Mouse (Mus musculus) cerebellum, adult 2 months (tissue): ENCODE results near the gene Fen1.

Source experiments
- CTCF ChIP-seq: fragments of 200-500 bp; IDR thresholded peaks from 2 replicates; pipeline ENCODE4 v1.5.1; 2011; ENCODE audit warnings: low read depth, mild to moderate bottlenecking, control low read depth, low read length, moderate library complexity, borderline replicate concordance; ENCODE audit not compliant: insufficient read depth
- POLR2A ChIP-seq: fragments of 200-500 bp; IDR thresholded peaks from 2 replicates; pipeline ENCODE4 v1.6.1; 2011; ENCODE audit warnings: low read length, control low read depth, borderline replicate concordance; ENCODE audit not compliant: insufficient read depth

DNA sequence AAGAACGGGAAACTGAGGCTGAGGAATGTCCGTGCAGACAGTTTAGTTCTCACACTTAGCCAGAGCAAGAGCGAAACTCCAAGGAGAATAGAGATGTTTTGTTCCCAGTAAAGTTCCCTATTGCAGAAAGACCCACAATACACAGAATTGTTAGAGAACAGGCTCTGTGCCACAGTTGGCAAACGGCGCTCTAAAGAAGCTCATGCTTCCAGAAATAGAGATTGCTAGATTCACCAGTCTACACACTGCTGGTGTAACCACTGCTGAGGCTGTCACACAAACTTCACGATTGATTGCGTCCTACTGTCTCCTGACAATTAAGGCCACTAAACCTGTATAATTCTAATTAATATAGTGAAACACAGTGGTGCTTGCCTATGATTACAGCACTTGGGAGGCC is 22.7 kb downstream of the Fen1 start:
- TF ChIP-seq POLR2A = no peak
- no peak for TF ChIP-seq CTCF
